Mouse (Mus musculus) heart, adult 18-20 months (tissue): ENCODE measurements around the gene Islr. TPM values are rescaled to one million over a fixed set of nuclear protein-coding genes. Genes with fewer than 3 reads are reported as not detected.

ENCODE experiments used
- DNase-seq, 2 experiments: peaks; one replicate each; pipeline ENCODE4 v3.0.0; 2021 to 2022; ENCODE audit warnings: mixed read lengths in 1 of 2
- total RNA-seq, 2 experiments: library from RNA; stranded (reverse); gene quantifications; 2 replicates each; pipeline ENCODE4 v1.2.3; 2021

Islr gene
- total RNA-seq, 2 experiments from 2014 or later: 19.2 to 19.8 TPM

- peak; percentile 46 to 60 for DNase-seq
Measured at GRCm38 (mm10) chr9:58155366-58155765, 48.7 kb downstream of the Islr start.

- peak; percentile 28 to 37 for DNase-seq
Measured at GRCm38 (mm10) chr9:58153095-58153494, 51.0 kb downstream of the Islr start.

DNA sequence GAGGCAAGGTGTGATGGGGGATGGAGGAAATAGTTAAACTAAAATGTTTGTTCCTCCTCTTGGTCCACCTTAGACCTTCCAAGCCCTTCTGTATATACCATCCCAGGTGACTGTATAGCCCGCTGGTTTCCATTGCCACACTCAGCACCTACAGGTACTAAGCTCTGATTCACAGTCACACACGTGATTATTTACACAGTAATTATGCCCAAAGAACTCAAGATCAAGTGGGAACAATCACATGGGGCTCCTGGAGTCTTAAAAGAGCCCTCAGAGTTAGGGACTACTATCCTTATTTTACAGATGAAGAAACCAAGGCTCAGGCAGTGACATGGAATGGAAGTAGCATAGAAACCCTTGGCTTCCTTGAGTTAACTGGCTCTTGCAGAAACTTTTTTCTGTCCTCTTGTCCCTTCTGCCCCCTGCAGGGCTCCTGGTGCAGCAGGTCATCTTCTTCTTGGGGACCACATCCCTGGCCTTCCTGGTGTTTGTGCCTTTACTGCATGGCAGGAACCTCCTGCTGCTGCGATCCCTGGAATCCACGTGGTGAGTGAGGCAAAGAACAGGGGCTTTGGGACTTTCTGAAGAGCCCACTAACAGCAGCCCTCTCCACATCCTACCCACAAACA lies 53.3 kb downstream of the Islr start:
- no peak for DNase-seq

DNA sequence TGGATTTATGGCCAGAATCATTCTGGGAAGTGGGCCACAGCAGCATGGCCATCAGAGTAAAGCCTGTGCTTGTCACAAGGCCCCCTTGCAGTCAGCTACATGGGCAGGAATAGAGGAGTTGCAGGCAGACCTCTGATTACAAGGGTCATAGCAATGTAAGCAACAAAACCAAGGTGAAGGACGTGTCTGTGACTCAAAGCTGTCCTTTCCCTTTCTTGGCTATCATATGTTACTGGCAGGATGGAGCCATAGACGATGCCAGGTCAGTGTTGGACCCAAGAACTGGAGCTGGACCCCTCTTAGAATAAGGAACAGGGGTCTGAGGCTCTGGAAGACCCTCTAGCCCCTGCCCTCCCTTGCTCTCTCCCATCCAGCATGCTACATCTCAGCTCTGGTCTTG lies 55.3 kb downstream of the Islr start:
- DNase-seq: no peak

DNA sequence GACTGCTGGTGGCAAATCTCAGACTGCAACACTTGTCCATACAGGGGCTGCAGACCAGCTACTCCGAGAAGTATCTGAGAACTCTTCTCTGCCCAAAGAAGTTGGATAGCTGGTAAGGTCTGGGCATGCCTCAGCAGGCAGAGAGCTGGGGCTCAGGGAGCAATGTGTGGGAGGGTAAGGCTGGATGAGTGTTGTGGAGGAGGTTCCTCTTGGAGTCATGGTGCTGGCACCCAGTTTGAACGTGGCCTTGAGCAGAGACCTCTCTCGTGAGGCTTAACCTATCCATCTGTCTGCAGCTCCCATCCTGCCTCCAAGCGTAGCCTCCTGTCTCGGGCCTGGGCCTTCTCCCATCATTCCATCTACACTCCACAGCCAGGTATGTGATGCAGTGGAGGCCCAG lies 58.7 kb downstream of the Islr start:
- DNase-seq: no peak

DNA sequence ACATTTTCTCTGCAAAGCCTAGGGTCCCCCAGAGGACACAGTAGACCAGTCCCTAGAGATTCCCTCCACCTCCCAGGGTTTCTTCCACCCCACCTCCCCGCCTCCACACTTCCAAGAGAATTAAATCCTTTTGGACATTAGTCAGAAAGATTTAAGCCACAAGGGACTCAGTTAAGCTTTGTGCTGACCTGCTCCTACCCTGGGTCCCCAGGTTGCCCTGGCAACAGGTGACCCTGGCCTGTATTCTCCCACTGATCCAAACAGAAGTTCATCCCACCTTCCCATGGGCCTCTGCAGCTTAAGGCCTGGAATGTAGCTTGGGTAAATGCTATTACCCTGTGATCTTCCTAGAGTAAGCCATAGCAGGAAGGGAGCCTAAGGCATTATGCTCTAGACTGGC lies 59.4 kb downstream of the Islr start:
- DNase-seq: no peak

- DNase-seq: peak; percentile 45 to 48
Measured at GRCm38 (mm10) chr9:58143419-58143818, 60.7 kb downstream of the Islr start.

GRCm38 (mm10) chr9:58139947-58140346 lies 64.2 kb downstream of the Islr start:
- peak; percentile 45 to 67 for DNase-seq

DNA sequence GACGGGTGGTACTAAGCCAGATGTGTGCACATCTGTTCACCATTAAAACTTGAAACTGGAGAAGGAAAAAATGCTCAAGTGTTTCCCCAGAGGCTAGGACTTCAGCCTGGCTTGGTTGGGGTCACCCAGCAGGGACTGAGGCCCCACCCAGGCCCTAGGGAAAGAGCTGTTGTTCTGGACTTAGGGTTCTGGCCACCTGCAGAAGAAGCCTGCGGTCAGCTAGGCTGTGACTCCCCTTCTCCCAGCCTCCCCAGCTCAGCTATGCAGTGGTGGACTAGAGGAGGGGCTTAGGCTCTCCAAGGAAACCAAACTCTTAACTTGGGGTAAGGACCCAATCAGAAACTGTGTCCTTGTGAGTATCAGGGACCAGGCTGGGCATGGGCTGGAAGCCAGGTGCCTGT lies 68.2 kb downstream of the Islr start:
- no peak for DNase-seq

- DNase-seq: no peak
Measured at GRCm38 (mm10) chr9:58134906-58135305, 69.2 kb downstream of the Islr start.

DNA sequence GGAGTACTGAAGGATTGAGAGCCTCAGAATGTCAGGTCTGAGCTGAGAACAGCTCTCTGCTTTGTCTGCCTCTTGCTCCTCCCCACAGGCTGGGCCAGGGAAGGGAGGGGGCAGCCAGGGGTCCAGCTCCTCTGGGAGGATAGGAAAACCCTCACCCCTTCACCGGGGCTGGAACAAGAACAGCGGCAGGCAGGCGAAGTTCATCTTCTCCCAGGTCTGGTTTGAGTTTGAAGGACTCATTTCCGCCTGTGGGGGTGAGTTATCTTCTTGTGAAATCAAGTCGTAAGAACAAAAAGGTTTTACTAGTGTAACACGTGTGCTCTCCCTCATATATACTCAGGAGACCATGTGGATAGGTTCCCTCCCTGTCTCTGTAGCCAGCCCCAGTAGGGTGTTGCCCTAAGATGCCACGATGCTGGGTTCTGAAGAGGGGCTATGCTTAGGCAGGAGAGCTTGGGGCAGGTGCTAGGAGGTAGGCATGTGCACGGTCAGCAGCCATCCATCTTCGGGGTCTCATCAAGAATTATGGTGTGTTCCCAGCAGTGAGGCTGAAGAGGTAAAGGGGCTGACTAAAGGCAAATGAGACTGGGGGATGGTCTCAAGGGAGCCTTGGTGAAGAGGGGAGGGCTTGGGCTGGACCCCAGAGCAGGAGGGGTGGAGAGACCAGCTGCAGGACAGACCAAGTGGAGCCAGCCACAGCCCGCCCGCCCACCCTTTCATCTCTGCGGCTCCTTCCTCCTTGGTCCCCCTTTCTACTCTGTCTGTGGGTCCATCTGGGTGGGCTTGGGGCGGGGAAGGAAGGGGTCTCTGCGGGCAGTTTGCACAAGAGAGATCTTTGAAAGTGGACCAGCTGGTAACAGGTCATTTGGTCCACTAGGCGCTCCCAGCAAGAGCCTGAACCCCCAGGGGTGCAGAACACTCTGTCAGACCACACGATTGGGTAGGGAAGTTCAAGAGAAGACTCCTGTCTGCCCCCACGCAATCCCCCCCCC lies 69.9 kb downstream of the Islr start:
- no peak for DNase-seq

GRCm38 (mm10) chr9:58131735-58132134 lies 72.4 kb downstream of the Islr start:
- no peak for DNase-seq

DNA sequence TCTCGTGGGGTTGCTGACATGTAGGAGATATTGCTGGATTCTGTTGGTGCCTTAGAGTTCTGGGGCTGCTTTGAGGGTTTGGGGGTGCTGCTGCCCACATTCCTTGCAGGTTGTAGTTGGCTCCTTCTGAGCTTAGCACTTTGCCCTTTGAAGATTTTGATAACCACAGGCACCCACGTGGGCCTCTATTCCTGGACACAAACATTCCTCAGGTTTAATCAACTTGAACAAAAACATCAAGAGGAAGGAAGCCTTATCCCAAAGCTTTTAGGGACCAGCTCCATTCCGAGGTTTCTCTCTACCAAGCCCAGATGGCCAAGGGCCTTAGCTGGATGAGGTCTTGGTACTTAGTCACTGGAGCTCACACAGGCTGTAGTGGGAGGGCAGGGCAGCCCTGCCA lies 73.2 kb downstream of the Islr start:
- no peak for DNase-seq

- DNase-seq: no peak
Measured at GRCm38 (mm10) chr9:58129508-58129907, 74.6 kb downstream of the Islr start.

- no peak for DNase-seq
Measured at GRCm38 (mm10) chr9:58128926-58129413, 75.1 kb downstream of the Islr start.

DNA sequence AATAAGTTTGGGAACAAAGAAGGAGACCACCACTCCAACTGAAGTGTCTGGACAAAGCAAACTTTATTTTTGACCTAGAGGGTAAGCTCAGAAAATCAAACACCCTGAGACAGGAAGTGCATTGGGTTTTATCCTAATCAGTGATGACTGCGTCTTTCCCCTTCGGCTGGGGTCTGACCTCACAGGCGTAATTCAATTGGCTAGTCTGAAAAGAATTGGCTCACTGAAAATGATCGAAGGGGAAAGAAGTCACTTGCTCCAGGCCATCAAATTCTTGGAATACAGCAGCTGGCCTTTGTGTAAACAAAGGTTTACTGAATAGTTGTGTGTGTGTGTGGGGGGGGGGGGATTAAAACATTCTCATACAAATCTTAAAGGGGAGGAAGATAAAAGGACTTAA lies 78.3 kb downstream of the Islr start:
- no peak for DNase-seq

GRCm38 (mm10) chr9:58125085-58125484 lies 79.0 kb downstream of the Islr start:
- DNase-seq: no peak

DNA sequence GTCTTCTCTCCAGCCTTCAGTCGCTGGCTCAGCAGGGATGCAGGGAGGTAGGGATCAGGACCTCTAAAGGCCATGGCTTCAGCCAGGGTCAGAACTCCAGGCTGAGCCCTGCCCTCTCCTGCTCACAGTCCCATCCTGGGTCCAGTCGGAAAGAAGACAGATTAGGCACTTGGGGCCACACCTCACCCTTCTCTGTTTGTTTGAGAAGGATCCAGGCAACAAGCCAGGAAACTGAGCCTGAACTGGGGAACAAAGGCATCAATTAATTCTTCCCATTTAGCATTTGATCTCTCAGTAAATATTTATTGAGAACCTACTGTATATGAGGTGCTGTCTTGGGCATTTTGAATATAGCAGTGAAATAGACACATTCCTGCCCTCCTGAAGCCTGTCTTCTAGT lies 85.4 kb downstream of the Islr start, which contains the start of gene Ccdc33:
Gene Ccdc33 (minus strand): TSS at position 153 of the 400 bp plus-strand sequence.
- no peak for DNase-seq

DNA sequence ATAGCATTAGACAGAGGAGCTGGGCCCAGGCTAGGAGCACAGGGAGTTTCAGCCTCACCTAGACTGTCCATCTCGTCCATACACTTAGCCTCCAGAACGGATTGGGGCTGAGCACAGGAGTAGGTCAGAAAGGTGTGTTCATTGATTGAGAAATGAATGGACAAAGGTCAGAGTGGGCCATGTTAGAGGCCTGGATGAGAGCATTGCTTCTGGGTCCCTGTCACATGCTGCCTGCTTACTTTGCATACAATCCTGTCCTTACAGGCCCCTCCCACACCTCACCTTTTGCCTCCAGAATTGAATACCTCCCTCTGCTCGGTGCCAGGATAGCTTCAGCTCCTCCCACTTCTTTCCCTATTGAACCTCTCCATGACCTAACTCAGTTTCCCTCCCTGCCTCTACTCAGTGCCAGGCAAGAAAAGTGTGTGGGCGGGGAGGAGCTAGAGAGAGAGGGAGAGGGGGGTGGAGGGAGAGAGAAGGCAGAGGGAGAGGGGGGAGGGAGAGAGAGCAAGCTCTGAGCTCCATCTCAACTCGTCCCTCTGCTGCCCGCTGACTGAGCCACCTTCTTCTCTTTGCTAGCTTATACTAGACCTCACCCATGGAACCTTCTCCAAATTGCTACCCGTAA lies 88.0 kb downstream of the Islr start:
- no peak for DNase-seq

DNA sequence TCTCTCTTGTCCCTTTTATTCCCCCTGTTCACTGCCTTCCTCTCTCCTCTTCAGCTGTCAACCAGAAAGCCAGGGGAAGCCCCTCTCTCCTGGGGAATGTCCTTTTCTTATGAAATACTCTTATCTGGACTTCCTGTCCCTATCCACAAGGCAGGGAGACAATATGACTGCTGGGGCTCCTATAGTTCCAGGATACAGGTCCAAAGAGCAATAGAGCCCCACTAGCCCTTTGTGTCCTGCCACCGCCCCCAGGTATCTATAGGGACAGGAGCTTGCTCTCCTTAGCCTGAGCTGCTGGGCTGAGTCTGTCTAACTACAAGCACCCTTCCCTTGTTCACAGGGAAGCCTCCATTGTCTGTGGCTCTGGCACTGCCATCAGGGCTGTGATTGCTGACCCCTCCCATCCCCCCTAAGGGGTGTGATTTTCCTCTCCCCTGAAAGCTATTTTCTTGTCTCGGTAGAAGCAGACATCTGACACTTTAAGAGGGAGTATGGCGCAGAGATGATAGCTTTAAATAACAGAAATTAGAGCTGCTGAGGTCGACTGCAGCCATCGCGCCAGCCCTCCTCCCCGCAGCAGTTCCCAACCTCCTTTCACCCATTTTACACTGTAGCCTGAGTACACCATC lies 88.7 kb downstream of the Islr start:
- DNase-seq: no peak

- no peak for DNase-seq
Measured at GRCm38 (mm10) chr9:58114019-58114418, 90.1 kb downstream of the Islr start.

DNA sequence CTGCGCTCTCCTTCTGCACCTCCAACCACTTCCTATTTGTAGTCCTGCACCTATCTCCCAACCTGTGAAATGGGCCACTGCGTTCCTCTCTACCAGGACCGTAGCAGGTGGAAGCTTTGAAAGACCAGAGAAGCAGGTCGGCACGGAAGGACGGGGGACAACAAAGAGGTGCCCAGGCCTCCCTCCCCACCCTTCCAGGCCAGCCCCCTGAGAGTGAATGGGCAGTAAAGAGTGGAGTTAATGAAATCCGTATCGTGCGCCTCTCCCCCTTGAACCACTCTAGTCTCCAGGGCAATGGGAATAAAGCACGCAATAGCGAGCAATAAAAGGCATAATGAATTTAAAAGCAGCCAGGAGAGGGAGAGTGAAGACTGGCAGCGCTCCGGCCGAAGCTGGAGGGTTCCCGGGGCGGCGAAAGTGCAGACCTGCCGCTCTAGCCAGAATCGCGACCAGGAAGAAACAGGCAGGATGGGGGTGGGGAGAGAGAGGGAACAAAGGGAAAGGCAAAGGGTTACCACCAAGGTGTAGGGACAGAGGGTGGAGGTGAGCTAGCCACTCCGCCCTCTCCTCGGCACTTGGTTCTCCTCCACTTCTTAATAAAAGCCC lies 90.7 kb downstream of the Islr start:
- no peak for DNase-seq
